Mouse (Mus musculus) hindbrain, embryonic 11.5 days (tissue): ENCODE data around the gene Galns. TPM values are rescaled to one million over a fixed set of nuclear protein-coding genes. Genes with fewer than 3 reads are reported as not detected.
"Not testable (repeated sequence)": the region's sequence is repeated elsewhere in the genome, so short reads cannot be mapped to it uniquely, and the experiment has no call there.

Experiments used
- ATAC-seq: fragments of 200-750 bp; cut with Nextera tagmentation; 2 replicates; pipeline ENCODE4 v1.8.0; 2017; ENCODE audit warnings: mild to moderate bottlenecking, moderate TSS enrichment, moderate library complexity; ENCODE audit not compliant: low FRiP score
- DNase-seq: peaks from one replicate; pipeline ENCODE4 v3.0.0-alpha.2; 2015; ENCODE audit warnings: low spot score
- H3K27ac ChIP-seq: fragments of 300-500 bp; sonication (generic); 2 replicates; pipeline ENCODE4 v1.5.1; 2014; ENCODE audit warnings: mild to moderate bottlenecking, low read depth, low read length
- H3K27me3 ChIP-seq: fragments of 300-500 bp; sonication (generic); 2 replicates; pipeline ENCODE4 v1.6.1; 2014; ENCODE audit warnings: mild to moderate bottlenecking, low read length, moderate library complexity, mixed read lengths; ENCODE audit not compliant: control insufficient read depth, insufficient read depth
- H3K36me3 ChIP-seq: fragments of 300-500 bp; sonication (generic); 2 replicates; pipeline ENCODE4 v1.6.1; 2014; ENCODE audit warnings: mild to moderate bottlenecking, low read length, moderate library complexity, mixed read lengths; ENCODE audit not compliant: control insufficient read depth, insufficient read depth
- H3K4me1 ChIP-seq: fragments of 300-500 bp; sonication (generic); replicated peaks from 2 replicates; pipeline ENCODE4 v1.6.1; 2014; ENCODE audit warnings: low read length, mixed read lengths; ENCODE audit not compliant: control insufficient read depth, insufficient read depth
- H3K4me2 ChIP-seq: fragments of 300-500 bp; sonication (generic); replicated peaks from 2 replicates; pipeline ENCODE4 v1.6.1; 2014; ENCODE audit warnings: mild to moderate bottlenecking, low read depth, low read length
- H3K4me3 ChIP-seq: fragments of 300-500 bp; sonication (generic); 2 replicates; pipeline ENCODE4 v1.5.1; 2014; ENCODE audit warnings: low read depth, low read length
- H3K9ac ChIP-seq: fragments of 300-500 bp; sonication (generic); 2 replicates; pipeline ENCODE4 v1.6.1; 2014; ENCODE audit warnings: low read depth, low read length
- H3K9me3 ChIP-seq: fragments of 300-500 bp; sonication (generic); 2 replicates; pipeline ENCODE4 v1.6.1; 2016; ENCODE audit warnings: low read length; ENCODE audit not compliant: control insufficient read depth
- WGBS: fragments of 180-500 bp; shearing (Covaris S2); extraction: QIAGEN DNeasy Blood & Tissue Kit; methylation state at CpG from one replicate; pipeline ENCODE4 v1.1.7; 2014; 5-methylcytosine and 5-hydroxymethylcytosine counted together
- polyA plus RNA-seq: library from polyadenylated mRNA; unstranded; fragments of >200 nt; fragmentation: Nextera tagmentation; extraction: Ambion mirVana; gene quantifications from 2 replicates; pipeline ENCODE4 v1.2.1, GENCODE M21; 2014

Gene Galns
- polyA plus RNA-seq, 1 experiment from 2014 or later: 4.7 TPM

- Histone ChIP-seq H3K27ac (no peak overlapping the region), H3K36me3 (0 out of 2 replicates have a peak, but pooled peaks cover 2% of the 10 kb centered on the region), H3K4me2 (no peak overlapping the region), H3K9me3 (no peaks in the 10 kb centered on the region), H3K27me3 (no peaks in the 10 kb centered on the region), H3K4me3 (no peak overlapping the region), H3K4me1 (peaks cover 3% of the 10 kb centered on the region; the same call in 1 of the 2 replicates), H3K9ac (no peak overlapping the region)
- 87% methylated on average over 9 of the region's 9 CpGs for WGBS
- ATAC-seq: no peak
- DNase-seq: no peak
These were observed 26.0 kb upstream of the Galns start for GRCm38 (mm10) chr8:122637230-122637629.

- Histone ChIP-seq H3K36me3 (0 out of 2 replicates have a peak, but pooled peaks cover 2% of the 10 kb centered on the region), H3K9ac (no peak overlapping the region), H3K4me3 (no peak overlapping the region), H3K27ac (no peak overlapping the region), H3K4me1 (peaks cover 3% of the 10 kb centered on the region; the same call in 1 of the 2 replicates), H3K27me3 (no peaks in the 10 kb centered on the region), H3K9me3 (no peaks in the 10 kb centered on the region), H3K4me2 (no peak overlapping the region)
- no peak for ATAC-seq
- DNase-seq: no peak
- 76% methylated on average over 9 of the region's 9 CpGs for WGBS
These were observed 25.5 kb upstream of the Galns start for GRCm38 (mm10) chr8:122636803-122637175.

GRCm38 (mm10) chr8:122635878-122636802, 24.9 kb upstream of the Galns start:
- ATAC-seq (no peak), DNase-seq (no peak)
- Histone ChIP-seq H3K9me3 (no peaks in the 10 kb centered on the region), H3K4me1 (peaks cover 3% of the 10 kb centered on the region; the same call in 1 of the 2 replicates), H3K27ac (no peak overlapping the region), H3K27me3 (no peaks in the 10 kb centered on the region), H3K4me3 (no peak overlapping the region), H3K36me3 (0 out of 2 replicates have a peak, but pooled peaks cover 2% of the 10 kb centered on the region), H3K9ac (no peak overlapping the region), H3K4me2 (no peak overlapping the region)
- 73% methylated on average over 14 of the region's 14 CpGs for WGBS

GRCm38 (mm10) chr8:122633205-122633604, 21.9 kb upstream of the Galns start:
- Histone ChIP-seq H3K27ac (no peak overlapping the region), H3K4me3 (no peak overlapping the region), H3K27me3 (no peaks in the 10 kb centered on the region), H3K4me2 (no peak overlapping the region), H3K9me3 (no peaks in the 10 kb centered on the region), H3K9ac (no peak overlapping the region), H3K4me1 (0 out of 2 replicates have a peak, but pooled peaks cover 2% of the 10 kb centered on the region), H3K36me3 (0 out of 2 replicates have a peak, but pooled peaks cover 2% of the 10 kb centered on the region)
- DNase-seq (no peak), ATAC-seq (no peak)
- WGBS: 92% methylated on average over 14 of the region's 14 CpGs

GRCm38 (mm10) chr8:122632134-122632533, 20.9 kb upstream of the Galns start:
- H3K9ac ChIP-seq, H3K27me3 ChIP-seq, H3K4me1 ChIP-seq, H3K27ac ChIP-seq, ATAC-seq, H3K36me3 ChIP-seq, H3K4me2 ChIP-seq, DNase-seq, H3K9me3 ChIP-seq, H3K4me3 ChIP-seq: not testable (repeated sequence)
- 72% methylated on average over 3 of the region's 3 CpGs for WGBS

GRCm38 (mm10) chr8:122630696-122631095, 19.4 kb upstream of the Galns start:
- Histone ChIP-seq H3K4me2 (peak overlapping the region; percentile 14; the same call in 1 of the 2 replicates), H3K4me1 (0 out of 2 replicates have a peak, but pooled peaks cover 2% of the 10 kb centered on the region), H3K36me3 (0 out of 2 replicates have a peak, but pooled peaks cover 2% of the 10 kb centered on the region), H3K27ac (no peak overlapping the region), H3K9ac (peak overlapping the region; percentile 19; the same call in 1 of the 2 replicates), H3K9me3 (no peaks in the 10 kb centered on the region), H3K27me3 (no peaks in the 10 kb centered on the region), H3K4me3 (no peak overlapping the region)
- WGBS: 66% methylated on average over 22 of the region's 22 CpGs
- ATAC-seq (no peak), DNase-seq (no peak)

- H3K4me1 ChIP-seq: 0 out of 2 replicates have a peak, but pooled peaks cover 2% of the 10 kb centered on the region
- DNase-seq (no peak), ATAC-seq (no peak)
- H3K27me3 ChIP-seq: no peaks in the 10 kb centered on the region
- no peak overlapping the region for H3K4me3 ChIP-seq
- 23% methylated on average over 10 of the region's 10 CpGs for WGBS
- H3K9ac ChIP-seq: no peak overlapping the region
- no peaks in the 10 kb centered on the region for H3K9me3 ChIP-seq
- no peak overlapping the region for H3K27ac ChIP-seq
- 0 out of 2 replicates have a peak, but pooled peaks cover 2% of the 10 kb centered on the region for H3K36me3 ChIP-seq
- H3K4me2 ChIP-seq: no peak overlapping the region
These were observed 18.1 kb upstream of the Galns start for GRCm38 (mm10) chr8:122629388-122629787.

GRCm38 (mm10) chr8:122626896-122627295, 15.6 kb upstream of the Galns start:
- no peaks in the 10 kb centered on the region for H3K9me3 ChIP-seq
- no peaks in the 10 kb centered on the region for H3K36me3 ChIP-seq
- no peak overlapping the region for H3K27ac ChIP-seq
- no peak overlapping the region for H3K4me3 ChIP-seq
- H3K4me1 ChIP-seq: 0 out of 2 replicates have a peak, but pooled peaks cover 2% of the 10 kb centered on the region
- 79% methylated on average over 2 of the region's 2 CpGs for WGBS
- ATAC-seq (no peak), DNase-seq (no peak)
- no peak overlapping the region for H3K4me2 ChIP-seq
- no peaks in the 10 kb centered on the region for H3K27me3 ChIP-seq
- no peak overlapping the region for H3K9ac ChIP-seq
